Mouse (Mus musculus) stomach, postnatal 0 days (tissue): ENCODE data around the gene Sulf2. TPM values are rescaled to one million over a fixed set of nuclear protein-coding genes. Genes with fewer than 3 reads are reported as not detected.

Experiments used
- ATAC-seq: fragments of 200-750 bp; cut with Nextera tagmentation; 2 replicates; pipeline ENCODE4 v1.8.0; 2017; ENCODE audit not compliant: low FRiP score, low TSS enrichment
- DNase-seq: peaks from one replicate; pipeline ENCODE4 v3.0.0-alpha.2; 2016; ENCODE audit warnings: low spot score
- H3K27ac ChIP-seq: fragments of 300-500 bp; sonication (generic); replicated peaks from 2 replicates; pipeline ENCODE4 v1.5.1; 2014; ENCODE audit warnings: mild to moderate bottlenecking, control low read depth
- H3K27me3 ChIP-seq: fragments of 300-500 bp; sonication (generic); 2 replicates; pipeline ENCODE4 v1.6.1; 2014; ENCODE audit warnings: low read length; ENCODE audit not compliant: control insufficient read depth, insufficient read depth
- H3K36me3 ChIP-seq: fragments of 300-500 bp; sonication (generic); 2 replicates; pipeline ENCODE4 v1.6.1; 2014; ENCODE audit warnings: low read length, mixed read lengths; ENCODE audit not compliant: control insufficient read depth, insufficient read depth
- H3K4me1 ChIP-seq: fragments of 300-500 bp; sonication (generic); replicated peaks from 2 replicates; pipeline ENCODE4 v1.6.1; 2014; ENCODE audit warnings: antibody characterized with exemption; ENCODE audit not compliant: control insufficient read depth, insufficient read depth
- H3K4me2 ChIP-seq: fragments of 300-500 bp; sonication (generic); replicated peaks from 2 replicates; pipeline ENCODE4 v1.6.1; 2014; ENCODE audit warnings: low read depth, mild to moderate bottlenecking, control low read depth, moderate library complexity
- H3K4me3 ChIP-seq: fragments of 300-500 bp; sonication (generic); 2 replicates; pipeline ENCODE4 v1.5.1; 2014; ENCODE audit warnings: low read depth, low read length, control low read depth
- H3K9ac ChIP-seq: fragments of 300-500 bp; sonication (generic); 2 replicates; pipeline ENCODE4 v1.6.1; 2014; ENCODE audit warnings: mild to moderate bottlenecking, low read length, control low read depth, mixed read lengths
- H3K9me3 ChIP-seq: fragments of 300-500 bp; sonication (generic); 2 replicates; pipeline ENCODE4 v1.6.1; 2016; ENCODE audit warnings: low read length; ENCODE audit not compliant: control insufficient read depth
- CTCF ChIP-seq: IDR thresholded peaks from 2 replicates; pipeline ENCODE4 v1.5.1; 2016; ENCODE audit warnings: antibody characterized with exemption, low read depth, mild to moderate bottlenecking, moderate library complexity
- EP300 ChIP-seq: optimal IDR thresholded peaks from 2 replicates; pipeline ENCODE3; 2016; ENCODE audit warnings: antibody characterized with exemption
- WGBS: fragments of 180-500 bp; shearing (Covaris S2); extraction: QIAGEN DNeasy Blood & Tissue Kit; methylation state at CpG from one replicate; pipeline ENCODE4 v1.1.7; 2014; 5-methylcytosine and 5-hydroxymethylcytosine counted together
- polyA plus RNA-seq: library from polyadenylated mRNA; unstranded; fragments of >200 nt; fragmentation: Nextera tagmentation; extraction: Ambion mirVana; gene quantifications from 2 replicates; pipeline ENCODE4 v1.2.1, GENCODE M21; 2015

Gene Sulf2
- polyA plus RNA-seq, 1 experiment from 2014 or later, result 49.1 TPM

GRCm38 (mm10) chr2:166168868-166169267, 13.4 kb upstream of the Sulf2 start:
- DNase-seq (no peak), ATAC-seq (no peak)
- H3K9me3 ChIP-seq, result no peaks in the 10 kb centered on the region
- no peak overlapping the region for H3K4me3 ChIP-seq
- no peak overlapping the region for H3K4me2 ChIP-seq
- 59% methylated on average over 7 of the region's 7 CpGs for WGBS
- TF ChIP-seq CTCF, result no peak
- TF ChIP-seq EP300, result no peak
- H3K36me3 ChIP-seq, result no peaks in the 10 kb centered on the region
- H3K27ac ChIP-seq, result no peak overlapping the region
- H3K27me3 ChIP-seq, result no peaks in the 10 kb centered on the region
- H3K9ac ChIP-seq, result no peak overlapping the region
- peaks cover 4% of the 10 kb centered on the region for H3K4me1 ChIP-seq

GRCm38 (mm10) chr2:166167387-166167786, 11.9 kb upstream of the Sulf2 start:
- no peak for TF ChIP-seq CTCF
- no peak for TF ChIP-seq EP300
- no peak for ATAC-seq
- Histone ChIP-seq H3K36me3 (no peaks in the 10 kb centered on the region), H3K27me3 (no peaks in the 10 kb centered on the region), H3K4me2 (no peak overlapping the region), H3K4me3 (no peak overlapping the region), H3K4me1 (peaks cover 4% of the 10 kb centered on the region), H3K9ac (no peak overlapping the region), H3K27ac (no peak overlapping the region), H3K9me3 (no peaks in the 10 kb centered on the region)
- no peak for DNase-seq
- WGBS, result 68% methylated on average over 2 of the region's 2 CpGs

GRCm38 (mm10) chr2:166165396-166165795, 9.9 kb upstream of the Sulf2 start:
- Histone ChIP-seq H3K9ac (no peak overlapping the region), H3K27ac (no peak overlapping the region), H3K4me2 (no peak overlapping the region), H3K27me3 (no peaks in the 10 kb centered on the region), H3K4me1 (peaks cover 4% of the 10 kb centered on the region), H3K36me3 (no peaks in the 10 kb centered on the region), H3K4me3 (no peak overlapping the region), H3K9me3 (no peaks in the 10 kb centered on the region)
- no peak for TF ChIP-seq EP300
- TF ChIP-seq CTCF, result no peak
- ATAC-seq (no peak), DNase-seq (no peak)
- 63% methylated on average over 7 of the region's 7 CpGs for WGBS

DNA sequence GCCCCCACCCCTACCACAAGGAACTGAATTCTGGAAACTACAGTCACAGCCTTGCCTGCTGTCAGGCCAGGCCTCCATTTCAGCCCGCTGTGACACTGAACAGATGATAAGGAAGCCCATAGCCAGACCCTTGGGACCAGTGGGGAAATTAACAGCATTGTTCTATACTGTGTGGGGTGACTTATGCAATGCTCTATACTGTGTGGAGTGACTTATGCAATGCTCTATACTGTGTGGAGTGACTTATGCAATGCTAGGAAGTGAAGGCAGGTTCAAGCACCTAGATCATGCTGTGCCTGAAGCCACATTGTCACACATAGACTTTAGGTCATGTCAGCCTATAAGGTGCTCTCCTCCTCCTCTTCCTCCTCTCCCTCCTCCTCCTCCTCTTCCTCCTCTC, 9.1 kb upstream of the Sulf2 start:
- Histone ChIP-seq H3K4me1 (peaks cover under 1% of the 10 kb centered on the region), H3K9me3 (no peaks in the 10 kb centered on the region), H3K4me3 (no peak overlapping the region), H3K9ac (no peak overlapping the region), H3K27ac (no peak overlapping the region), H3K4me2 (no peak overlapping the region), H3K36me3 (no peaks in the 10 kb centered on the region), H3K27me3 (no peaks in the 10 kb centered on the region)
- TF ChIP-seq EP300 (no peak), CTCF (no peak)
- WGBS, result 95% methylated on average over 1 of the region's 1 CpGs
- ATAC-seq, result no peak
- no peak for DNase-seq

DNA sequence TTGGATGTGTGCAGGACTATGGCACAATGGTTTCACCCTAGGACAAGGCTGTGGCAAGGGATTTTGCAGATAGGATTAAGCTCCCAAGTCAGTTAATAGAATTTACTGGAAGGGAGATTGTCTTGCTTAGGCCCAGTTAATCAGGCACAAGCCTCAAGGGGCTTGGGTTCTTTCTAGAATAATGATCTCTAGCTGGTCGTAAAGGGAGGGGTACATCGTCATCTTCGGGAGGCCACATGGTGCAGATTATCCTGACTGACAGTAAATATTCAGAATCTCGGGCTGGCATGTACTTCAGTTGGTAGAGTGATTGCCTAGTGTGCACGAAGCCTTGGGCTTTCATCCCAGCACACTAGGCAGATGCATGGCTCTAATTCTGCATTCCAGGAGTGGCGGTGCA, 8.5 kb upstream of the Sulf2 start:
- ATAC-seq (no peak), DNase-seq (no peak)
- H3K27ac ChIP-seq, result no peak overlapping the region
- no peak overlapping the region for H3K4me2 ChIP-seq
- TF ChIP-seq EP300, result no peak
- no peak for TF ChIP-seq CTCF
- H3K9me3 ChIP-seq, result no peaks in the 10 kb centered on the region
- H3K4me3 ChIP-seq, result no peak overlapping the region
- H3K9ac ChIP-seq, result no peak overlapping the region
- WGBS, result 82% methylated on average over 6 of the region's 6 CpGs
- no peaks in the 10 kb centered on the region for H3K4me1 ChIP-seq
- H3K27me3 ChIP-seq, result no peaks in the 10 kb centered on the region
- no peaks in the 10 kb centered on the region for H3K36me3 ChIP-seq

GRCm38 (mm10) chr2:166163252-166163651, 7.8 kb upstream of the Sulf2 start:
- H3K4me2 ChIP-seq, result no peak overlapping the region
- ATAC-seq (no peak), DNase-seq (no peak)
- no peak overlapping the region for H3K4me3 ChIP-seq
- H3K27ac ChIP-seq, result no peak overlapping the region
- no peaks in the 10 kb centered on the region for H3K36me3 ChIP-seq
- 58% methylated on average over 5 of the region's 5 CpGs for WGBS
- TF ChIP-seq CTCF (no peak), EP300 (no peak)
- no peaks in the 10 kb centered on the region for H3K4me1 ChIP-seq
- no peaks in the 10 kb centered on the region for H3K9me3 ChIP-seq
- H3K9ac ChIP-seq, result no peak overlapping the region
- H3K27me3 ChIP-seq, result no peaks in the 10 kb centered on the region
